27 mouse cellular contexts compared by ENCODE assay signal in the genomic region with DNA sequence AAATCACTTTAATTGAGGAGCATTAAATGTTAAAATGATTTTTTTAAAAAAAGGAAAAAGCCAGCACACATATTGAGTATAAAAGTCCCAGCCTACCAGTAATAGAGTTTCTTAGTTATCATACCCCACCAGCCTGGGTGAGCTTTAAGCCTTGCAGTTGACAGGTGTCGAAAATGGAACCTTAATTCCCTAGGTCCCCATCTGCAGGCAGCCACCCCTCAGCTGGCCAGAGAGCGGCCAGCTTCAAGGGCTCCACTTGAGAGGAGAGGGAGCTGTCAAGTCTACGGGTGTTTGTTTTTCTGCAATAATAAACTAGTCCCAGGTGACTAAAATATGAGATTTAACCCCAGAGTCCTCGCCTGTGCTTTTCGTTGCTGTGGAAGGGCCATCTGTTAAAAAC. TPM values are rescaled to one million over a fixed set of nuclear protein-coding genes. Genes with fewer than 3 reads are reported as not detected.
DNase-seq lines count a peak whose midpoint lies in the region; ATAC-seq and TF ChIP-seq lines count a peak whose summit lies in the region.
"Had no signal": no experiment of that assay in that cellular context is flagged by ENCODE, and none has a peak within 500 bp of the region (broad histone marks: within the 10 kb centered on the region; RNA-seq: fewer than 3 reads in every experiment).

No protein-coding gene starts in this region.

- peaks cover 16% of the 10 kb centered on the region for H3K4me1 ChIP-seq in hindbrain, embryonic 13.5 days (replicated peaks)
- no peaks in the 10 kb centered on the region for H3K4me1 ChIP-seq in hindbrain, postnatal 0 days (ENCODE audit: insufficient read depth, low read length)
- H3K4me1 ChIP-seq in lung, embryonic 15.5 days = peaks cover 9% of the 10 kb centered on the region; the same call in 1 of the 2 replicates
- H3K4me1 ChIP-seq: embryonic facial prominence, embryonic 15.5 days; liver, embryonic 13.5 days had no signal

- no peaks in the 10 kb centered on the region for H3K36me3 ChIP-seq in hindbrain, embryonic 13.5 days
- no peaks in the 10 kb centered on the region for H3K36me3 ChIP-seq in hindbrain, postnatal 0 days (ENCODE audit: insufficient read depth, low read length)
- H3K36me3 ChIP-seq in lung, embryonic 15.5 days = no peaks in the 10 kb centered on the region
- H3K36me3 ChIP-seq: embryonic facial prominence, embryonic 15.5 days; hindbrain, embryonic 10.5 days; liver, embryonic 13.5 days; midbrain, embryonic 13.5 days had no signal

- 0 out of 2 replicates have a peak, but pooled peaks have one; percentile 32 for ATAC-seq in hindbrain, embryonic 13.5 days (ENCODE audit: low FRiP score)
- ATAC-seq in hindbrain, postnatal 0 days = no peak
- 0 out of 2 replicates have a peak, but pooled peaks have one; percentile 35 for ATAC-seq in lung, embryonic 15.5 days (ENCODE audit: borderline replicate concordance, extremely low read depth, low FRiP score, low TSS enrichment)
- ATAC-seq: midbrain, embryonic 13.5 days had no signal

- no peak overlapping the region for H3K4me3 ChIP-seq in hindbrain, embryonic 13.5 days
- H3K4me3 ChIP-seq in hindbrain, postnatal 0 days (ENCODE audit: low read length) = no peak overlapping the region
- H3K4me3 ChIP-seq in lung, embryonic 15.5 days = no peak overlapping the region
- H3K4me3 ChIP-seq: embryonic facial prominence, embryonic 15.5 days; heart, adult 2 months; hindbrain, embryonic 10.5 days; liver, embryonic 13.5 days; midbrain, embryonic 13.5 days; myocyte had no signal

- TF ChIP-seq CTCF in hindbrain, postnatal 0 days (IDR thresholded peaks at IDR 0.05; ENCODE audit: low read depth) = no peak

- H3K9ac ChIP-seq in hindbrain, embryonic 13.5 days = no peak overlapping the region
- no peak overlapping the region for H3K9ac ChIP-seq in hindbrain, postnatal 0 days (replicated peaks; ENCODE audit: low read length)
- no peak overlapping the region for H3K9ac ChIP-seq in lung, embryonic 15.5 days
- H3K9ac ChIP-seq: embryonic facial prominence, embryonic 15.5 days; liver, embryonic 13.5 days; midbrain, embryonic 13.5 days had no signal

- H3K27ac ChIP-seq in hindbrain, embryonic 13.5 days = no peak overlapping the region
- H3K27ac ChIP-seq in hindbrain, postnatal 0 days = no peak overlapping the region
- no peak overlapping the region for H3K27ac ChIP-seq in lung, embryonic 15.5 days
- H3K27ac ChIP-seq: embryonic facial prominence, embryonic 15.5 days; heart, adult 2 months; hindbrain, embryonic 10.5 days; liver, embryonic 13.5 days; midbrain, embryonic 13.5 days had no signal

- H3K27me3 ChIP-seq in hindbrain, embryonic 13.5 days = no peaks in the 10 kb centered on the region
- no peaks in the 10 kb centered on the region for H3K27me3 ChIP-seq in hindbrain, postnatal 0 days (ENCODE audit: insufficient read depth, low read length)
- no peaks in the 10 kb centered on the region for H3K27me3 ChIP-seq in lung, embryonic 15.5 days
- H3K27me3 ChIP-seq: CH12.LX; embryonic facial prominence, embryonic 15.5 days; liver, embryonic 13.5 days; midbrain, embryonic 13.5 days had no signal

- no peaks in the 10 kb centered on the region for H3K9me3 ChIP-seq in hindbrain, embryonic 13.5 days
- no peaks in the 10 kb centered on the region for H3K9me3 ChIP-seq in hindbrain, postnatal 0 days (ENCODE audit: low read length)
- no peaks in the 10 kb centered on the region for H3K9me3 ChIP-seq in lung, embryonic 15.5 days
- H3K9me3 ChIP-seq: embryonic facial prominence, embryonic 15.5 days; hindbrain, embryonic 10.5 days; liver, embryonic 13.5 days; midbrain, embryonic 13.5 days had no signal

- WGBS in hindbrain, embryonic 13.5 days = 32% methylated on average over 5 of the region's 5 CpGs
- 47% methylated on average over 5 of the region's 5 CpGs for WGBS in hindbrain, postnatal 0 days
- 29% methylated on average over 5 of the region's 5 CpGs for WGBS in lung, embryonic 15.5 days

- no peak overlapping the region for H3K4me2 ChIP-seq in hindbrain, embryonic 13.5 days
- H3K4me2 ChIP-seq in hindbrain, postnatal 0 days (ENCODE audit: low read depth, low read length) = no peak overlapping the region
- peak overlapping the region; percentile 9; the same call in 1 of the 2 replicates for H3K4me2 ChIP-seq in lung, embryonic 15.5 days
- H3K4me2 ChIP-seq: embryonic facial prominence, embryonic 15.5 days; liver, embryonic 13.5 days; midbrain, embryonic 13.5 days had no signal

- DNase-seq in hindbrain, postnatal 0 days (ENCODE audit: low spot score) = no peak
- DNase-seq in forelimb bud, embryonic 11.5 days (ENCODE audit: low read depth, low spot score) = peak; percentile 20
- peak; percentile 38 for DNase-seq in mesoderm, embryonic 11.5 days (ENCODE audit: low read depth, low spot score)
- no peak for DNase-seq in urinary bladder, postnatal 36 days (ENCODE audit: low spot score in 2 of 2)
- no peak for DNase-seq in layer of hippocampus, postnatal 10 days (ENCODE audit: low spot score in 2 of 2)
- DNase-seq in right cerebral cortex, adult 18-20 months = no peak
- DNase-seq: adrenal gland, postnatal 25 days; cerebellum, adult 11-12 months; cerebellum, postnatal 25 days; gastrocnemius, postnatal 14 days; heart, adult 2 months; kidney, adult 18-20 months; kidney, postnatal 14 days; liver, embryonic 13.5 days; thymus, postnatal 4 days had no signal

RNA-seq across cellular contexts. Expression of gene Lhx4, which starts 58.0 kb away (rescaled TPM):
- polyA plus RNA-seq in hindbrain, embryonic 13.5 days (2015; fragmentation: Nextera tagmentation; extraction: Ambion mirVana) = 6.4 and 9.3 TPM in 2 replicates
- 2.2 and 4.3 TPM in 2 replicates for total RNA-seq in hindbrain, postnatal 0 days (2014; rRNA removed)
- 1.6 and 1.8 TPM in 2 replicates for polyA plus RNA-seq in hindbrain, postnatal 0 days (2015; fragmentation: Nextera tagmentation; extraction: Ambion mirVana)
- not detected in 2 replicates for polyA plus RNA-seq in lung, embryonic 15.5 days (2015; fragmentation: Nextera tagmentation; extraction: Ambion mirVana)
- total RNA-seq in layer of hippocampus, postnatal 10 days (2021) = not detected
- total RNA-seq: CH12.LX; gastrocnemius, postnatal 14 days; heart, adult 2 months; left cerebral cortex, adult 18-20 months; left cerebral cortex, postnatal 36 days; megakaryocyte progenitor cell, adult 5-6 weeks; MEL had no signal
- polyA plus RNA-seq: embryonic facial prominence, embryonic 15.5 days; heart, adult 2 months; heart, embryonic 16.5 days; liver, embryonic 13.5 days had no signal

Comparison
In these comparisons a context has a peak if more than half of its experiments do, and no peak if none do; other contexts are left out.
1. DNase-seq: peak in forelimb bud, embryonic 11.5 days (single experiment) and mesoderm, embryonic 11.5 days (single experiment); none in hindbrain, postnatal 0 days (single experiment), urinary bladder, postnatal 36 days (0 of 2), layer of hippocampus, postnatal 10 days (0 of 2) and right cerebral cortex, adult 18-20 months (single experiment).